Mouse (Mus musculus) liver, adult 2 months (tissue): Measurements from ENCODE around the gene Zfp184.

Experiments used
- CTCF ChIP-seq: fragments of 200-500 bp; IDR thresholded peaks from 2 replicates; pipeline ENCODE4 v1.5.1; 2011; ENCODE audit warnings: low read depth, low read length, control low read depth
- POLR2A ChIP-seq: fragments of 200-500 bp; IDR thresholded peaks from 2 replicates; pipeline ENCODE4 v1.6.1; 2011; ENCODE audit warnings: low read length, control low read depth; ENCODE audit not compliant: insufficient read depth; ENCODE audit errors: extremely low read depth

DNA sequence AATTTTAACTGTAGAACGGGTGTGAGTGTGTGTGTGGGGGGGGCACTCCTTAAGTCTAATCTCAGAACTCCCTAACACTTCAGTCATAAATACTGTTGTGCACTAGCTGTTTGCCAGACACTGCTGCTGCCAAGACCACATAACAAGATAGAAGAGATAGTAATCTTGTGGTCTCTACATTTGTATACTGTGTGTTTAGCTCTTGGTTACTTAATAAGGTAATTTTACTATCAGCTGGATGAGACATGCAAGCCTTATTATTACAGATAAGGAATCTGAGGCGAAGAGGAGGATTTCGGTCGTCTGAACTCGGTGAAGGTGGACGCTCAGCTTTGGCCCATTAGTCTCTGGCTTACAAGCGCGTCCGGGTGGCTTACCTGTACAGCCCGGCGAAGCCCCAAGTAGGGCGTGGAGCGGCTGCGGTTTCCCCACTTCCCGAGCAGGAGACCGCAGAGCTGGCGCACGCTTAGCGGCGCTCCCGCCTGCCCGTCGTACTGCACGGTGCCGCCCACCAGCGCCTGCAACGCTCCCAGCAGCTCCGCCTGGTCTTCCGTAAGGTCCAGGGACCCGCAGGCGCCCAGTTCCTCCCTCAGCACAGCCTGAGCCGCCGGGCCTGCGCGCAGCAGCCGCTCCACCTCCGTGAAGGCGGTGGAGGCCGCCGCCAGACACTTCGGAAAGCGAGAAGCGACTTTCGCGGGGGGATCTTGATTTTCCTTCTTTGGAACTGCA, 60.9 kb downstream of the Zfp184 start:
- TF ChIP-seq POLR2A (no peak), CTCF (no peak)
